Mouse (Mus musculus) cerebellum, adult 18-20 months (tissue): ENCODE measurements around the gene Tomm40l.
A peak's percentile ranks its signal among the peaks of the same experiment; 100 is the strongest.
"Not testable (repeated sequence)": the region's sequence is repeated elsewhere in the genome, so short reads cannot be mapped to it uniquely, and the experiment has no call there.

Experiments used
- DNase-seq, 2 experiments: peaks; one replicate each; pipeline ENCODE4 v3.0.0; 2021

Tomm40l gene

DNA sequence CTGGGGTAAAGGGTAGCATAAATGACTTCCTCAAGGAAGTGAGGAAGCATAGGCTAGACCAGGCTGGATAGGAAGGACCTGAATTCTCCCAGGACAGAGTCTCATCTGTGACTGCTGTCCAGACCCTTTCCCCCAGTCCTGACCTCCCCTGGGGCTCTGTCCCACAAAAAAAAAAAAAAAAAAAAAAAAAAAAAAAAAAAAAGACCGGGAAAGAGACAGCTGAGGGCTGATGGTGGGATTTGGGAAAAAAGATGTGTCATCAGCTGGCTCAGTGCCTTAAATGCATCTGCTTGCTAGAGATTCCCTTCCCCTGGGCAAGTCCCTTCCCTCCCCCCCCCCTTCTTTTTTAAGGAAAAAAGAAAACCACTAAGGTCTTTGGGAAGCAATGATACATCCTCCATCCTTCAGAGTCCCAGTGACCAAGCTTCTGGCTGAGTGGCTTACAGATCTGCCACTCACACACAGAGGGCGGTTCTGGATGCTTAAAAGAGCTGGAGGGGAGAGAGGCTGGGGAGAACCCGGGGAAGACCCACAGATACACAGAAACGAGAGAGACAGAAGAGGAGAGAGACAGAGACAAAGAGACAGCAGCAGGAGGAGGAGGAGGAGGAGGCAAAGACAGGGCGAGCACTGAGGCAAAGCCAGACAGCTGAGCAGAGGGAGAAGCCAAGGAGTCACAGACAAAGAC lies 27.7 kb upstream of the Tomm40l start, which contains the start of gene Adamts4:
TSS of gene Adamts4 (plus strand) at position 509 of the 688 bp plus-strand sequence.
- peak; percentile 23 to 34 for DNase-seq

- DNase-seq: no peak
Observed at GRCm38 (mm10) chr1:171248386-171249226, 26.3 kb upstream of the Tomm40l start.

GRCm38 (mm10) chr1:171247916-171248315 lies 25.6 kb upstream of the Tomm40l start:
- DNase-seq: no peak

GRCm38 (mm10) chr1:171247453-171247841 lies 25.1 kb upstream of the Tomm40l start:
- DNase-seq: peak in 1 of 2 experiments; percentile 24

DNA sequence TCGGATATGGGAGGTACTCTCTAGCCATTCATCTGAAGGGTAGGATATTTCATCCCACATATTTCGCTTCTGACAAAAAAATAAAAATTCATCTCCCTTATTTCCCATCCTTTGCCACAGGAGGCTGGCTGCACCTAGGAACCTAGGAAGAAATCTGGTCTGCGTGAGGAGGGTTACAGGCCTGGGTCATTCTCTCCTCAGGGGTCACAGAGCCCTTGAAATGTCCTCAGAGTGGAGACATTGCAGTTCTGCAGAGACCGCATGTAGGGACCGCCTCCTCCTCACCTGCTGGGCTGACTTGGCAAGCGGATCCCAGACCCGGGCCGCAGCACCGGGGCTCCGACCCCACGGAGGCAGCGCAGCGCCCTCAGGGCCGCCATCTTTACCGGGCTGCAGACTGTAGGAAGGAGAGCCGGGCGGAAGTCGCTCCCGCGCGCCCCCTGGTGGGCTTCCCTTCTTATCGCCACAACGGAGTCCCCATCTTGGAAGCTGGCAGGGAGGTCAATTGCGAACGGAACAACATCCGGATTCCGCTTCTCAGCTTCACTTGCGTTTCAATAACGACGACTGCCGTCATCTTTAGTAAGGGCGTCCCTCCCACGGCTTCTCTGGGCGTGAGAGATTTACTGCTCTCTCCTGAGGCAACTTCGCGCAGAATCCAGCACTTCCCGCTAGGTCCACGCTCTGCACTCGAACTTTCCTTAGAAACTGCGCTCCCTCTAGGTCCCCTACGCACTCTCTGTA lies 24.6 kb upstream of the Tomm40l start:
- peak; percentile 97 to 99 for DNase-seq

DNA sequence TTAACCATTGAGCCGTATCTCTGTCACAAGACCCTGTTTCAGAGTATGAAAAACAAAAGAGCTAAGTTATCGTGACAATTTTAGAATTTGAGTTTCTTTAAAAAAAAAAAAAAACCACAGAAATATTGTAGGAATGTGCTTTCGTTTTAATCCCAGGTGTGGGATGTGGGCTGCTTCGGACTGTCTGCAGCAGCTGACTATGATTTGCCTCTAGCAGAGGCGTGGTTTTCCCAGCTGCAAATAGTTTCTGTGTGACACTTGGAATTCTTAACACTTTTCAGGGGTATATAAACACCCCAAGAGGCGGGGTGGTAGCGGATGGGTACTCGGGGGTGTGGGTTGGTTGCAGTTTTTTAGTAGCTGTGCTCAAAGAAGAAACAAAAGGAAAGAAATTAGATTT lies 23.0 kb upstream of the Tomm40l start:
- DNase-seq: no peak

DNA sequence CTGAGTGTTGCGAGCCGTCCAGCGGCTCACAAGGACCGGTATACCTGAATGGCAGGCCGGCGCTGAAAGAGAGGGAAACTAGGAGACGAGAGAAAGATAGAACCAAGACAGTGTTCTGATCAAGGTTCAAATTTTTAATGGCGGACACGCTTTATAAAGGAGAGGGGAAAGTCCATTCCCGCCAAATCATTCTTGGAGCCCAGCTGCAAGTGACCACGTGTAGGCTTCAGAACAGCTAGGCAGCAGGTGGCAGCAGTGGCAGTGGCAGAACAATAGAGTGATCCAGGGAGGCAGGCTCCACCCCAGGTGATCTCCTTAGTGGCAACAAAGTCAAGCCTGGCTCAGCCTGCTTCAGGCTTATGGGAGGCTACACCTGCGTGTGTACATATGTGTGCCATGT lies 19.6 kb upstream of the Tomm40l start:
- DNase-seq: not testable (repeated sequence)

GRCm38 (mm10) chr1:171240911-171241310 lies 18.6 kb upstream of the Tomm40l start:
- no peak for DNase-seq

GRCm38 (mm10) chr1:171239992-171240744 lies 17.9 kb upstream of the Tomm40l start:
- no peak for DNase-seq

DNA sequence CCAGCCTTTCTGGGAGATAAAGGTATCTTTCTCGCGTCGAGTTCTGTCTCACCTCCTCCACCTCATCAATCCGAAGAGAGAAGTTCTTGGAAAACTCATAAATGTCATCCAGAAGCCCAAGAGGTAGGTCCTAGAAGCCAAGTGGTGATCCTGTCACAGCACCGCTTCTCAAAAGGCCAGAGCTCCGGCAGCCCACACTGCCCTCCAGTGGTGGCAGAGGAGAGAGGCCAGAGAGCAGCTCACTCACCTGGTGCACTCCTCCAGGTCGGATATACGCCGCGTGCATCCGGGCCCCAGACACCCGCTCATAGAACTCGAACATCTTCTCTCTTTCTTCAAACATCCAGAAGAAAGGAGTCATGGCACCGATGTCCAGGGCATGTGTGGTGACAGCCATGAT lies 16.1 kb upstream of the Tomm40l start:
- DNase-seq: peak in 1 of 2 experiments; percentile 61

GRCm38 (mm10) chr1:171237438-171237837 lies 15.1 kb upstream of the Tomm40l start:
- no peak for DNase-seq

GRCm38 (mm10) chr1:171235791-171236190 lies 13.5 kb upstream of the Tomm40l start:
- no peak for DNase-seq

DNA sequence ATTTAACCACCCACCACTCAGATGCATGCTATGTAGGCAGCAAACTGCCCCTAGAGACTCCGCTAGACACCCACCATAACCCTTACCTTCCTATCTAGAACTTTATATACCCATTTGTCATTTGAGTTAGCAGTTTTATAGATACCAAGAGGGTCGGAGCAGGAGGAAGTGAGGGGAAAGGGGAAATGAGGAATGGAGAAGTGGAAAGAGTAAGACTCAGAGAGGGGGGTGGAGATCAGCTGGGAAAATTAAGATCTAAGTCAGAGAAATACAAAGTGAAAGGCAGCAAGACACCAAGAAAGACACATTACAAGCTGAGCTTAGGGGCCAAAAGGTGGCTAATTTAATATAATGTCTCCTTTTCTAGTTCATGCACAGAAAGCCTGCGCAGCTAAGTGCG lies 12.2 kb upstream of the Tomm40l start:
- no peak for DNase-seq

DNA sequence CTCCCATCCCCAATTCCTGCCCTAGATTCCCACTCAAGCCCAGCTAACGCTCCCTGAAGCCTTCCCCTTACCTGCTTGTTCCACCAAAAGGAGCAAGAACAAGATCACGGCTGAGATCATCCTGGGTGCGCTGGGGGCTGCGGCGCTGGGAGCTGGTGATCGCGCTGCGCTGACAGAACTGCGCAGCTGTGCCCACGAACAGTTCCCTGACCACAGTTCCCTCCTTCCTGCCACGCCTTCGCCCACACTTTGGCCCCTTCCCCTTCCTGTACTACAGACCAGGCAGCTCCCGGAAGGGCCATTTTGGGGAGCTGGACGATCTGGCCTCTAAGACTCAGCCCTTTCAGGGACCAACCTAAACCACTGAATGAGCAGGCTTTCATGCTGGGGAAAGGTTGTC lies 11.8 kb upstream of the Tomm40l start, which contains the start of gene Fcer1g:
TSS of gene Fcer1g (minus strand) at position 240 of the 400 bp plus-strand sequence.
- no peak for DNase-seq

DNA sequence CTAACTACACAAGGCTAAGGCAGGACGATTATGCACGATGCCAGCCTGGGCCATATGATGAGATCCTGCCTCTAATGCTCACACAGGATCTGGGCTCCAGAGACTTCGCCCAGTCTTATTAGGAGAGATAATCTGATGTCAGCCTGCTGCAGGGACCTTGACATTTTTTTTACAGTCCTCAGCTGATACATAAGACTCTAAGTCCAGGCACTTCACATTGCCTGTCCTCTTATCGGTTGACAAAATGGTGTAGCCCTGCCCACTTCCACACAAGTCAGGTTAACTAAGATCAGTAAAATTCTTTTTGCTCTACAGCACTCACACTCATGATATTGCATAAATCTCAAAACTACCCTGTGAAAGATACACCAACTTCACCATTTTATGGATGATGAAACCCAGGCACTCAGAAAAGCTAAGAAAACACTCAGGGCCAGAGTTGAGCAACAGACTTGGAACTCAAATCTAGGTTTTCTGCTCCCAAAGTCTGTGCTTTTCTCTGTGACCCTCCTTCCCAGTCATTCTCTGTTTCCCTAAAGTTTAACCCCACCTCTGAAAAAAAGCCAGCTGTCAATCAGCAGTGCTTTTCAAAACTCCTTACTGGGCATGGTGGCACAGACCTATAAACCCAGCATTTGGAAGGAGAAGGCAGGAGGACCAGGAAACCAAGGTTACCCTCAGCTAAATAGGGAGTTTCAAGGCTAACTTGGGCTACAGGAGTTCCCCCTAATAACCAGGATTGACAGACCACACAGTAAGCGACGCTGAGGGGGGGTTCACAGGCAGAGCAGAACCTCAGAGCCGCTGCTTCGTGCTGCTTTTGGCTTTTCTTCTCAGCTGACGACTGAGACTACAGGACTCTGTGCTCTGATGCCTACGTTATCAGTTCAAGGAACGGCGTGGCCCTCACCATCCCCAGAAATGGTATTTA lies 10.8 kb upstream of the Tomm40l start:
- no peak for DNase-seq

- no peak for DNase-seq
Observed at GRCm38 (mm10) chr1:171232348-171232747, 10.0 kb upstream of the Tomm40l start.

DNA sequence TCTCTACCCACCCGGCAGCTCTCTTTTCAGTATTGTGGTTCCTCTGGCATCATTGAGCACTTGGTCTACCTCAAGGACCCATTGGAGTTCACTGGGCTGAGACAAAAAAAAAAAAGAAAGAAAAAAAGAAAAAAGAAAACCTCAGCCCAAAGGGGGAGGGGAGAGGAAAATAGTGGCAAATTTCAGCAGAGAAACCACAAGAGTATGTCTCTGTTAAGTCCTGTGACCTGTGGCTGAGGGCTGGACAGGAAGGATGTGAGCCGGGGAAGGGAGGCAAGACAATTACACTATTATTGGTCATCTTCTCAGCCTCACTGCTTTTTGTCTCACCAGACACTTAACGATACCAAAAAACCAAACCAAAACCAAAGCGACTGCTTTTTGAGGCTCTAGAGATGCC lies 9.5 kb upstream of the Tomm40l start:
- no peak for DNase-seq

GRCm38 (mm10) chr1:171230215-171230614 lies 7.9 kb upstream of the Tomm40l start:
- no peak for DNase-seq

- no peak for DNase-seq
Observed at GRCm38 (mm10) chr1:171229750-171230149, 7.4 kb upstream of the Tomm40l start.

DNA sequence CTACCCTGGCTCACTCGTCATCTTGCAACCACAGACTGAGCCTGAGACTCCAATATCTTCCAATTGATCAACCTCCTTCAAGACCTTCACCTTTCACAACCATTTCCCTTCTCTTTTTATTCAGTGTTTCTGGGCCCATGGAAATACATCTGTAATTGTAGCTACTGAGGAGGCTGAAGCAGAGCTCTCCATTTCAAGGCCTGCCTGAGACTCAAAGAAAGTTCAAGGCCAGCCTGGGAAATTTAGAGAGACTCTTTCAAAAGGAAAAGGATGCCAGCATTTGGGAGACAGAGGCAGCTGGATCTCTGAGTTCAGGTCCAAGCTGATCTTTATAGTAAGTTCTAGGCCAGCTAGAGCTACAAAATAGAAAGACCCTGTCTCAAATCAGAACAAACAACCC lies 5.6 kb upstream of the Tomm40l start:
- no peak for DNase-seq

- no peak for DNase-seq
Observed at GRCm38 (mm10) chr1:171226780-171227179, 4.5 kb upstream of the Tomm40l start.
